Mouse (Mus musculus): Measurements from ENCODE around the gene Speer4c.
"Not testable (repeated sequence)": the region's sequence is repeated elsewhere in the genome, so short reads cannot be mapped to it uniquely, and the experiment has no call there.

DNA sequence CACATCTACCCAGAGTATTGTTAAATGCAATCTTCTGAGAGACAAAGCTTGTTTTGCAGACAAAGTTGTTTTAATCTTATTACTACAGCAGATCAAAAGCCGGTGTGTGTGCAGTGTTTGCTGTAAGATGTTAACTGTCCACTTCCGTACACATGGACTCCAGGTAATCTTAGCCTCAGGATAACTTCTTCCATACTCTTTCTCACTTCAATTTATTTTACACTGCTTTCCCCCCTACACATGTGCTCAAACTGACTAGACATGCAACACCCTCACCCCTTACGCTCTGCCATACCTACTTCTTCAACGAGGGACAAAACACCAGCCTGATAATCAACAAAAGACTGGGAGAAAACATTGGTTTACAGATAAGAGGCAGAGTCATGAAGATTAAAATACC, 23.2 kb downstream of the Speer4c start:
- not testable (repeated sequence) for TF ChIP-seq CTCF, EP300 (IDR thresholded peaks at IDR 0.05; ENCODE audit: low read depth)
